Mouse (Mus musculus): Measurements from ENCODE around the gene Nisch.

The Nisch gene

GRCm38 (mm10) chr14:31215157-31216002 is 1.4 kb downstream of the Nisch start:
- DNase-seq, result peak; percentile 85

- DNase-seq, result no peak
These were observed 2.1 kb downstream of the Nisch start for GRCm38 (mm10) chr14:31214684-31215083.

- DNase-seq, result no peak
These were observed 2.9 kb downstream of the Nisch start for GRCm38 (mm10) chr14:31213868-31214267.

GRCm38 (mm10) chr14:31212499-31212898 is 4.2 kb downstream of the Nisch start:
- no peak for DNase-seq

GRCm38 (mm10) chr14:31211854-31212253 is 4.9 kb downstream of the Nisch start:
- no peak for DNase-seq

- no peak for DNase-seq
These were observed 7.6 kb downstream of the Nisch start for GRCm38 (mm10) chr14:31209133-31209557.

GRCm38 (mm10) chr14:31208084-31208483 is 8.7 kb downstream of the Nisch start, which contains the start of gene Tnnc1:
Tnnc1 (plus strand) TSS chr14:31208312.
- no peak for DNase-seq

- DNase-seq, result peak in 1 of 2 experiments; percentile 47
These were observed 9.5 kb downstream of the Nisch start for GRCm38 (mm10) chr14:31207070-31207830.

- peak; percentile 96 to 98 for DNase-seq
These were observed 10.2 kb downstream of the Nisch start for GRCm38 (mm10) chr14:31206472-31206981.

GRCm38 (mm10) chr14:31205562-31206467 is 10.9 kb downstream of the Nisch start:
- DNase-seq, result peak; percentile 52 to 70

- peak in 1 of 2 experiments; percentile 34 for DNase-seq
These were observed 11.5 kb downstream of the Nisch start for GRCm38 (mm10) chr14:31205244-31205561.

- DNase-seq, result no peak
These were observed 11.9 kb downstream of the Nisch start for GRCm38 (mm10) chr14:31204844-31205243.

GRCm38 (mm10) chr14:31200038-31200437 is 16.7 kb downstream of the Nisch start:
- no peak for DNase-seq

GRCm38 (mm10) chr14:31199599-31199998 is 17.1 kb downstream of the Nisch start:
- no peak for DNase-seq

GRCm38 (mm10) chr14:31197547-31198516 is 18.9 kb downstream of the Nisch start:
- peak; percentile 43 to 55 for DNase-seq

GRCm38 (mm10) chr14:31195968-31196367 is 20.8 kb downstream of the Nisch start:
- peak; percentile 66 to 69 for DNase-seq

GRCm38 (mm10) chr14:31195521-31195920 is 21.2 kb downstream of the Nisch start:
- no peak for DNase-seq

GRCm38 (mm10) chr14:31194891-31195513 is 21.7 kb downstream of the Nisch start:
- peak; percentile 67 to 78 for DNase-seq

- DNase-seq, result no peak
These were observed 22.3 kb downstream of the Nisch start for GRCm38 (mm10) chr14:31194441-31194840.

GRCm38 (mm10) chr14:31193791-31194190 is 23.0 kb downstream of the Nisch start:
- peak in 1 of 2 experiments; percentile 34 for DNase-seq

GRCm38 (mm10) chr14:31191936-31192335 is 24.8 kb downstream of the Nisch start:
- peak in 1 of 2 experiments; percentile 44 for DNase-seq
